Mouse (Mus musculus) C2C12 (cell line): ENCODE measurements at regions not wholly inside any gene's neighbourhood (a gene's known extent, or its start where the extent isn't known, plus 50 kb on each side); places are given as distances from the start of the nearest gene placed in this dataset.

Experiments used
- CTCF ChIP-seq: IDR thresholded peaks from one replicate; pipeline ENCODE4 v1.5.1; 2011; ENCODE audit not compliant: control insufficient read depth, insufficient read depth, insufficient read length
- FOSL1 ChIP-seq: IDR thresholded peaks from one replicate; pipeline ENCODE4 v1.8.0; 2011; ENCODE audit warnings: mild to moderate bottlenecking, low read length; ENCODE audit not compliant: poor library complexity, insufficient read depth, severe bottlenecking
- USF1 ChIP-seq: IDR thresholded peaks from one replicate; pipeline ENCODE4 v1.6.1; 2011; ENCODE audit warnings: low read depth, mild to moderate bottlenecking, control low read depth, moderate library complexity

GRCm38 (mm10) chr7:115360142-115360541, 616.6 kb downstream of the Insc start:
- TF ChIP-seq CTCF (no peak), FOSL1 (no peak), USF1 (no peak)
